Mouse (Mus musculus) T-cell, adult 2 months (primary cell): ENCODE data around the gene Gm20662.

Experiments used
- DNase-seq: peaks from one replicate; pipeline ENCODE4 v3.0.0; 2022; ENCODE audit warnings: low spot score

Gene Gm20662

DNA sequence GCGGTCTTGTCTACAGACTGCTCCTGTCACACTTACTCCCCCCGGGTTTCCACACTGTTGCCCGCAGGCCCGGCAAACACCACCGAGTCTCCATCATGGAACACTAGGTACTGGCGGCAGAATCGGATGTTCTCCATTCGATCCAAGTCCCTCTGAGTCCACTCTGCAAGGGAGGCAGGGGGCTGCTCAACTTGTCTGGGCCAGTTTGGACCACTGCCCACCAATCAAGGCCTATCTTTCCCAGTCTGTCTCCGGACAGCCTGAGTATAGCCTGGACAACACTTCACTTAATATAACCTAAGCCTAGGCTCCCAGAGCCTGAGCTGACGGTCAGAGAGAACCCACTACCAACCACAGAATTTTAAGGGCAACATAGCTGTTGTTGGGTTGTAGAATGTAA is 97.4 kb downstream of the Gm20662 start:
- DNase-seq, result no peak

DNA sequence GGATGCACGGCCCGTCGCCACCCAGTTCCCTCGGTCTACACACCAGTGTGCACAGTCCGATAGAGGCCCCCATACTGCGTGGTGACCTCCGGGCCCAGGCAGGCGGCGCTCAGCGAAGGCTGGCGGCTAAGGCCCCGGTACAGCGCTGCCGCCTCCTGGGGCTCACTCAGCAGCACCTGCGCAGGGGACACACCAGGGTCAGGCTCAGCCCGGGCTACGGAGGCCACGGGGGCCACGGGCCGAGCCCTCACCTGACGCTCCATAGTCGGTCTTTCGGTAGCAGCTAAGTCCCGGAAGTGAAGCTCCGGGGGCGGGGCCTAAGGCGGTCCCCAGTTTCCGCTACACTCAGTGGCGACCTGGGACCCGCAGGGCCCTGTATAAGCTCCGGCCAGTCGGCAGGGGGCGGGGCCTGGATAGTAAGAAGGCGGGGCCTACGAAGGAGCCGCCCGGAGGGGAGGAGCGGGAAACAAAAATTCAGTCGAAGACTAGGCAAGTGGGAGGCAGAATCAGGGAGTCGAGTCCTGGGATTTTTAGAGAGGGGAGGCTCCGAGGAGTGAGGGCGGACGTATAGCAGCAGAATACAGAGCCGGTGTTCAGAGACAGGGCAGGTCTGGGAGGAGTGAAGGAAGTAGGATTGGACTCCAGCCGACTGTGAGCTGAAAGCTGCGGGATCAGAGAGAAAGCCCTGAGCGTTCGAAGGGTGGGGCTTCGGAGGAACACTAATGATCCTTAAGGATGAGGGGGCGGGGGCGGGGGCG is 98.2 kb downstream of the Gm20662 start, which contains the start of gene Apeh:
TSS of gene Apeh (minus strand) at position 423 of the 758 bp plus-strand sequence.
- peak; percentile 92 for DNase-seq
